Mouse (Mus musculus): ENCODE results near the gene Ttc6. TPM values are rescaled to one million over a fixed set of nuclear protein-coding genes. Genes with fewer than 3 reads are reported as not detected.
A peak's percentile ranks its signal among the peaks of the same experiment; 100 is the strongest.

Ttc6 gene
- polyA plus RNA-seq, 1 experiment from 2014 or later = 0.09 TPM

- no peak overlapping the region for H3K9ac ChIP-seq (ENCODE audit: low read depth, low read length)
- TF ChIP-seq CTCF (IDR thresholded peaks at IDR 0.05; ENCODE audit: low read depth) = no peak
- peak overlapping the region; percentile 67 for H3K4me2 ChIP-seq (ENCODE audit: low read length)
- ATAC-seq (replicated peaks; ENCODE audit: low FRiP score, low read depth) (peak; percentile 55; the same call in 1 of the 2 replicates), DNase-seq (ENCODE audit: low spot score) (no peak)
- WGBS = 3% methylated on average over 105 of the region's 106 CpGs
- no peaks in the 10 kb centered on the region for H3K36me3 ChIP-seq (ENCODE audit: insufficient read depth, low read length)
- peaks cover 80% of the 10 kb centered on the region for H3K27me3 ChIP-seq (ENCODE audit: insufficient read depth, low read length)
- peak overlapping the region; percentile 38 for H3K4me3 ChIP-seq (replicated peaks; ENCODE audit: low read depth, low read length)
- no peak overlapping the region for H3K27ac ChIP-seq
- peaks cover 8% of the 10 kb centered on the region for H3K4me1 ChIP-seq (replicated peaks; ENCODE audit: insufficient read depth, low read length)
- H3K9me3 ChIP-seq (replicated peaks; ENCODE audit: low read length) = no peaks in the 10 kb centered on the region
Observed at GRCm38 (mm10) chr12:57545371-57546241, 18.3 kb upstream of the Ttc6 start.

- DNase-seq (ENCODE audit: low spot score) (no peak), ATAC-seq (replicated peaks; ENCODE audit: low FRiP score, low read depth) (no peak)
- Histone ChIP-seq H3K9ac (ENCODE audit: low read depth, low read length) (no peak within 1 kb of the TSS), H3K36me3 (ENCODE audit: insufficient read depth, low read length) (no peaks in the 10 kb centered on the region), H3K27me3 (ENCODE audit: insufficient read depth, low read length) (peaks cover 78% of the 10 kb centered on the region), H3K27ac (no peak within 1 kb of the TSS), H3K9me3 (replicated peaks; ENCODE audit: low read length) (no peaks in the 10 kb centered on the region), H3K4me3 (replicated peaks; ENCODE audit: low read depth, low read length) (peak within 1 kb of the TSS; percentile 38), H3K4me1 (replicated peaks; ENCODE audit: insufficient read depth, low read length) (peaks cover 8% of the 10 kb centered on the region), H3K4me2 (ENCODE audit: low read length) (peak within 1 kb of the TSS; percentile 67)
- under 1% methylated on average over 32 of the region's 32 CpGs for WGBS
- TF ChIP-seq CTCF (IDR thresholded peaks at IDR 0.05; ENCODE audit: low read depth) = no peak
Observed at GRCm38 (mm10) chr12:57546415-57547201, 17.3 kb upstream of the Ttc6 start, which contains the start of gene Foxa1. Foxa1 (minus strand) TSS chr12:57546916.

- H3K4me2 ChIP-seq (ENCODE audit: low read length) = no peak overlapping the region
- H3K27ac ChIP-seq = no peak overlapping the region
- H3K9ac ChIP-seq (ENCODE audit: low read depth, low read length) = no peak overlapping the region
- H3K4me1 ChIP-seq (replicated peaks; ENCODE audit: insufficient read depth, low read length) = peaks cover 8% of the 10 kb centered on the region
- H3K36me3 ChIP-seq (ENCODE audit: insufficient read depth, low read length) = no peaks in the 10 kb centered on the region
- DNase-seq (ENCODE audit: low spot score) = no peak
- no peaks in the 10 kb centered on the region for H3K9me3 ChIP-seq (replicated peaks; ENCODE audit: low read length)
- peaks cover 78% of the 10 kb centered on the region for H3K27me3 ChIP-seq (ENCODE audit: insufficient read depth, low read length)
- ATAC-seq (replicated peaks; ENCODE audit: low FRiP score, low read depth) = no peak
- WGBS = 4% methylated on average over 9 of the region's 9 CpGs
- TF ChIP-seq CTCF (IDR thresholded peaks at IDR 0.05; ENCODE audit: low read depth) = no peak
- no peak overlapping the region for H3K4me3 ChIP-seq (replicated peaks; ENCODE audit: low read depth, low read length)
Observed at GRCm38 (mm10) chr12:57547890-57548289, 16.0 kb upstream of the Ttc6 start.

- peak; percentile 54 for TF ChIP-seq CTCF (IDR thresholded peaks at IDR 0.05; ENCODE audit: low read depth)
- H3K9ac ChIP-seq (ENCODE audit: low read depth, low read length) = no peak overlapping the region
- ATAC-seq (replicated peaks; ENCODE audit: low FRiP score, low read depth) (peak; percentile 26; the same call in 1 of the 2 replicates), DNase-seq (ENCODE audit: low spot score) (no peak)
- H3K36me3 ChIP-seq (ENCODE audit: insufficient read depth, low read length) = no peaks in the 10 kb centered on the region
- H3K9me3 ChIP-seq (replicated peaks; ENCODE audit: low read length) = no peaks in the 10 kb centered on the region
- peaks cover 78% of the 10 kb centered on the region for H3K27me3 ChIP-seq (ENCODE audit: insufficient read depth, low read length)
- WGBS = under 1% methylated on average over 20 of the region's 20 CpGs
- no peak overlapping the region for H3K4me2 ChIP-seq (ENCODE audit: low read length)
- no peak overlapping the region for H3K4me3 ChIP-seq (replicated peaks; ENCODE audit: low read depth, low read length)
- H3K27ac ChIP-seq = no peak overlapping the region
- peaks cover 8% of the 10 kb centered on the region for H3K4me1 ChIP-seq (replicated peaks; ENCODE audit: insufficient read depth, low read length)
Observed at GRCm38 (mm10) chr12:57548352-57548980, 15.4 kb upstream of the Ttc6 start.

GRCm38 (mm10) chr12:57548981-57549666 lies 14.8 kb upstream of the Ttc6 start:
- ATAC-seq (replicated peaks; ENCODE audit: low FRiP score, low read depth) (no peak), DNase-seq (ENCODE audit: low spot score) (no peak)
- Histone ChIP-seq H3K9me3 (replicated peaks; ENCODE audit: low read length) (no peaks in the 10 kb centered on the region), H3K4me1 (replicated peaks; ENCODE audit: insufficient read depth, low read length) (peaks cover 8% of the 10 kb centered on the region), H3K36me3 (ENCODE audit: insufficient read depth, low read length) (no peaks in the 10 kb centered on the region), H3K27me3 (ENCODE audit: insufficient read depth, low read length) (peaks cover 78% of the 10 kb centered on the region), H3K27ac (no peak overlapping the region), H3K9ac (ENCODE audit: low read depth, low read length) (no peak overlapping the region), H3K4me2 (ENCODE audit: low read length) (no peak overlapping the region), H3K4me3 (replicated peaks; ENCODE audit: low read depth, low read length) (no peak overlapping the region)
- 2% methylated on average over 25 of the region's 25 CpGs for WGBS
- no peak for TF ChIP-seq CTCF (IDR thresholded peaks at IDR 0.05; ENCODE audit: low read depth)

All from kidney, postnatal 0 days (tissue).